Mouse (Mus musculus) intestine, embryonic 16.5 days (tissue): ENCODE measurements at regions not wholly inside any gene's neighbourhood (a gene's known extent, or its start where the extent isn't known, plus 50 kb on each side); places are given as distances from the start of the nearest gene placed in this dataset.
"Not testable (repeated sequence)": the region's sequence is repeated elsewhere in the genome, so short reads cannot be mapped to it uniquely, and the experiment has no call there.

Experiments used
- ATAC-seq: fragments of 200-750 bp; cut with Nextera tagmentation; 2 replicates; pipeline ENCODE4 v1.8.0; 2017; ENCODE audit warnings: moderate TSS enrichment, moderate library complexity
- H3K27ac ChIP-seq: fragments of 300-500 bp; sonication (generic); 2 replicates; pipeline ENCODE4 v1.5.1; 2014; ENCODE audit warnings: mild to moderate bottlenecking, low read length
- H3K27me3 ChIP-seq: fragments of 300-500 bp; sonication (generic); replicated peaks from 2 replicates; pipeline ENCODE4 v1.6.1; 2014; ENCODE audit warnings: low read length, control low read depth, mixed read lengths; ENCODE audit not compliant: control insufficient read depth, insufficient read depth
- H3K36me3 ChIP-seq: fragments of 300-500 bp; sonication (generic); 2 replicates; pipeline ENCODE4 v1.6.1; 2014; ENCODE audit warnings: low read length, control low read depth; ENCODE audit not compliant: control insufficient read depth, insufficient read depth
- H3K4me1 ChIP-seq: fragments of 300-500 bp; sonication (generic); 2 replicates; pipeline ENCODE4 v1.6.1; 2014; ENCODE audit warnings: low read length, control low read depth, mixed read lengths; ENCODE audit not compliant: control insufficient read depth, insufficient read depth
- H3K4me2 ChIP-seq: fragments of 300-500 bp; sonication (generic); 2 replicates; pipeline ENCODE4 v1.6.1; 2014; ENCODE audit warnings: low read depth, low read length, control low read depth
- H3K4me3 ChIP-seq: fragments of 300-500 bp; sonication (generic); 2 replicates; pipeline ENCODE4 v1.5.1; 2014; ENCODE audit warnings: mild to moderate bottlenecking, low read length
- H3K9ac ChIP-seq: fragments of 300-500 bp; sonication (generic); 2 replicates; pipeline ENCODE4 v1.6.1; 2014; ENCODE audit warnings: low read depth, low read length
- H3K9me3 ChIP-seq: fragments of 300-500 bp; sonication (generic); 2 replicates; pipeline ENCODE4 v1.6.1; 2016; ENCODE audit warnings: low read length, control low read depth; ENCODE audit not compliant: control insufficient read depth
- WGBS: fragments of 180-500 bp; shearing (Covaris S2); extraction: QIAGEN DNeasy Blood & Tissue Kit; methylation state at CpG from one replicate; pipeline ENCODE4 v1.1.7; 2014; 5-methylcytosine and 5-hydroxymethylcytosine counted together

GRCm38 (mm10) chr13:52249492-52249891 is 281.6 kb downstream of the Diras2 start:
- Histone ChIP-seq H3K4me1 (no peaks in the 10 kb centered on the region), H3K27ac (no peak overlapping the region), H3K27me3 (no peaks in the 10 kb centered on the region), H3K4me2 (no peak overlapping the region), H3K9me3 (no peaks in the 10 kb centered on the region), H3K9ac (no peak overlapping the region), H3K4me3 (no peak overlapping the region), H3K36me3 (no peaks in the 10 kb centered on the region)
- 89% methylated on average over 2 of the region's 2 CpGs for WGBS
- ATAC-seq = no peak

- Histone ChIP-seq H3K4me3 (no peak overlapping the region), H3K36me3 (no peaks in the 10 kb centered on the region), H3K27me3 (no peaks in the 10 kb centered on the region), H3K9me3 (no peaks in the 10 kb centered on the region), H3K4me2 (no peak overlapping the region), H3K27ac (no peak overlapping the region), H3K9ac (no peak overlapping the region), H3K4me1 (no peaks in the 10 kb centered on the region)
- 55% methylated on average over 4 of the region's 4 CpGs for WGBS
- ATAC-seq = no peak
These were observed 280.7 kb downstream of the Diras2 start for GRCm38 (mm10) chr13:52250371-52250770.

- ATAC-seq = no peak
- no peak overlapping the region for H3K9ac ChIP-seq
- H3K27me3 ChIP-seq = no peaks in the 10 kb centered on the region
These were observed 278.8 kb downstream of the Diras2 start for GRCm38 (mm10) chr13:52252303-52252702.

GRCm38 (mm10) chr13:52252726-52253125 is 278.4 kb downstream of the Diras2 start:
- H3K4me2 ChIP-seq, ATAC-seq, H3K4me1 ChIP-seq, H3K27ac ChIP-seq, H3K36me3 ChIP-seq, H3K4me3 ChIP-seq, H3K9me3 ChIP-seq, H3K9ac ChIP-seq, H3K27me3 ChIP-seq: not testable (repeated sequence)
- WGBS = 34% methylated on average over 6 of the region's 6 CpGs

More at GRCm38 (mm10) chr13:52252303-52252702, 278.8 kb downstream of the Diras2 start:
- Histone ChIP-seq H3K4me3 (no peak overlapping the region), H3K9me3 (no peaks in the 10 kb centered on the region), H3K27ac (no peak overlapping the region), H3K36me3 (no peaks in the 10 kb centered on the region), H3K4me1 (no peaks in the 10 kb centered on the region; the same call in 1 of the 2 replicates), H3K4me2 (no peak overlapping the region)
- 59% methylated on average over 4 of the region's 4 CpGs for WGBS

GRCm38 (mm10) chr13:52253138-52253537 is 277.9 kb downstream of the Diras2 start:
- Histone ChIP-seq H3K9ac (no peak overlapping the region), H3K36me3 (no peaks in the 10 kb centered on the region), H3K27ac (no peak overlapping the region), H3K4me3 (no peak overlapping the region), H3K4me1 (no peaks in the 10 kb centered on the region; the same call in 1 of the 2 replicates), H3K27me3 (no peaks in the 10 kb centered on the region), H3K4me2 (no peak overlapping the region), H3K9me3 (no peaks in the 10 kb centered on the region)
- no peak for ATAC-seq
- whole genome bisulfite sequencing = 25% methylated on average over 8 of the region's 8 CpGs

GRCm38 (mm10) chr13:52254185-52254584 is 276.9 kb downstream of the Diras2 start:
- Histone ChIP-seq H3K9me3 (no peaks in the 10 kb centered on the region), H3K9ac (no peak overlapping the region), H3K4me1 (no peaks in the 10 kb centered on the region; the same call in 1 of the 2 replicates), H3K27me3 (no peaks in the 10 kb centered on the region), H3K27ac (no peak overlapping the region), H3K4me3 (no peak overlapping the region), H3K36me3 (no peaks in the 10 kb centered on the region), H3K4me2 (no peak overlapping the region)
- ATAC-seq = no peak
- WGBS = 10% methylated on average over 9 of the region's 9 CpGs

GRCm38 (mm10) chr13:52255697-52256096 is 275.4 kb downstream of the Diras2 start:
- no peaks in the 10 kb centered on the region for H3K36me3 ChIP-seq
- H3K9ac ChIP-seq = no peak overlapping the region
- H3K27ac ChIP-seq = no peak overlapping the region
- no peaks in the 10 kb centered on the region for H3K27me3 ChIP-seq
- no peak overlapping the region for H3K4me2 ChIP-seq
- no peak overlapping the region for H3K4me3 ChIP-seq
- no peaks in the 10 kb centered on the region for H3K9me3 ChIP-seq
- H3K4me1 ChIP-seq = no peaks in the 10 kb centered on the region; the same call in 1 of the 2 replicates
- no peak for ATAC-seq
- WGBS = 67% methylated on average over 5 of the region's 5 CpGs

GRCm38 (mm10) chr13:52258373-52258772 is 272.7 kb downstream of the Diras2 start:
- Histone ChIP-seq H3K36me3 (no peaks in the 10 kb centered on the region), H3K27me3 (no peaks in the 10 kb centered on the region), H3K4me1 (no peaks in the 10 kb centered on the region; the same call in 1 of the 2 replicates), H3K4me2 (no peak overlapping the region), H3K27ac (no peak overlapping the region), H3K4me3 (no peak overlapping the region), H3K9ac (no peak overlapping the region), H3K9me3 (no peaks in the 10 kb centered on the region)
- WGBS = 81% methylated on average over 8 of the region's 8 CpGs
- ATAC-seq = no peak

GRCm38 (mm10) chr13:52262949-52263550 is 268.0 kb downstream of the Diras2 start:
- no peaks in the 10 kb centered on the region for H3K36me3 ChIP-seq
- WGBS = 91% methylated on average over 14 of the region's 14 CpGs
- no peak for ATAC-seq
- no peak overlapping the region for H3K4me2 ChIP-seq
- no peak overlapping the region for H3K9ac ChIP-seq
- no peaks in the 10 kb centered on the region for H3K27me3 ChIP-seq
- H3K27ac ChIP-seq = no peak overlapping the region
- no peak overlapping the region for H3K4me3 ChIP-seq
- no peaks in the 10 kb centered on the region for H3K4me1 ChIP-seq
- no peaks in the 10 kb centered on the region for H3K9me3 ChIP-seq

- 46% methylated on average over 6 of the region's 6 CpGs for WGBS
- ATAC-seq = no peak
- H3K4me2 ChIP-seq = no peak overlapping the region
- no peak overlapping the region for H3K27ac ChIP-seq
- H3K36me3 ChIP-seq = no peaks in the 10 kb centered on the region
- H3K9ac ChIP-seq = no peak overlapping the region
- no peaks in the 10 kb centered on the region for H3K27me3 ChIP-seq
- H3K9me3 ChIP-seq = no peaks in the 10 kb centered on the region
- H3K4me3 ChIP-seq = no peak overlapping the region
- H3K4me1 ChIP-seq = peaks cover 3% of the 10 kb centered on the region; the same call in 1 of the 2 replicates
These were observed 262.8 kb downstream of the Diras2 start for GRCm38 (mm10) chr13:52268279-52268678.
